Mouse (Mus musculus) bone marrow, adult 2 months (tissue): ENCODE data around the gene Camk2b. TPM values are rescaled to one million over a fixed set of nuclear protein-coding genes. Genes with fewer than 3 reads are reported as not detected.
"Not testable (repeated sequence)": the region's sequence is repeated elsewhere in the genome, so short reads cannot be mapped to it uniquely, and the experiment has no call there.

Source experiments
- H3K27ac ChIP-seq: fragments of 200-500 bp; 2 replicates; pipeline ENCODE4 v1.5.1; 2012; ENCODE audit warnings: low read depth, mild to moderate bottlenecking, control low read depth, inconsistent platforms, low read length; ENCODE audit not compliant: control insufficient read depth, poor library complexity, insufficient read depth
- H3K4me1 ChIP-seq: fragments of 200-500 bp; 2 replicates; pipeline ENCODE4 v1.6.1; 2011; ENCODE audit warnings: low read length; ENCODE audit not compliant: control insufficient read depth, insufficient read depth
- H3K4me3 ChIP-seq: fragments of 200-500 bp; replicated peaks from 2 replicates; pipeline ENCODE3; 2011; ENCODE audit warnings: mild to moderate bottlenecking, low read depth, low read length, control low read depth; ENCODE audit not compliant: control insufficient read depth
- CTCF ChIP-seq: fragments of 200-500 bp; IDR thresholded peaks from 2 replicates; pipeline ENCODE4 v1.5.1; 2011; ENCODE audit warnings: low read length, control low read depth; ENCODE audit not compliant: control insufficient read depth, insufficient read depth
- POLR2A ChIP-seq: fragments of 200-500 bp; IDR thresholded peaks from 2 replicates; pipeline ENCODE4 v1.6.1; 2011; ENCODE audit warnings: low read depth, mild to moderate bottlenecking, control low read depth, low read length, borderline replicate concordance; ENCODE audit not compliant: control insufficient read depth
- WGBS: fragments of 180-500 bp; shearing (Covaris S2); methylation state at CpG from one replicate; pipeline ENCODE4 v1.1.7; 2018; 5-methylcytosine and 5-hydroxymethylcytosine counted together
- polyA plus RNA-seq: library from polyadenylated mRNA; stranded (reverse); fragments of >200 nt; gene quantifications from 2 replicates; pipeline ENCODE4 v1.2.4, GENCODE M21; 2011; ENCODE audit warnings: low replicate concordance; ENCODE audit not compliant: missing spikeins, insufficient read depth, insufficient read length

The Camk2b gene
- polyA plus RNA-seq, 1 experiment, result 5.1 TPM

DNA sequence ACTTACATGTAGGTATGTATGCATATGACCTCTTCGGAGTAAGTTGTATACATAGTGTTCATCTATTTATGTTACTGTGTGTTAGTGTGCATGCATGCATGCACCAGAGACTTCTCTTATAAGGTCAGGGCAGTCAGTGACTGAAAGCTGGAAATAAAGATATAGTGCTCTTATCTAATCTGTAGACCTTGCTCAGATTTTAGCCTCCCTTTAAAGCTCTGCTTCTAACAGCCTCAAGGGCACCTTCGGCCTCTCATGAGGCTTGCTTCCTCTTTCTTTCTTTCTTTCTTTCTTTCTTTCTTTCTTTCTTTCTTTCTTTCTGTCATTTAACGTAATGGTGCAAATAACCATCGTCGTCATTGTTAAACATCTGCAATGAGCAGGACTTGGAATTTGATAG lies 111.7 kb downstream of the Camk2b start:
- TF ChIP-seq POLR2A (no peak), CTCF (no peak)
- WGBS, result 48% methylated on average over 5 of the region's 5 CpGs
- Histone ChIP-seq H3K4me3 (no peak overlapping the region), H3K4me1 (peaks cover 3% of the 10 kb centered on the region; the same call in 1 of the 2 replicates), H3K27ac (no peak overlapping the region)

DNA sequence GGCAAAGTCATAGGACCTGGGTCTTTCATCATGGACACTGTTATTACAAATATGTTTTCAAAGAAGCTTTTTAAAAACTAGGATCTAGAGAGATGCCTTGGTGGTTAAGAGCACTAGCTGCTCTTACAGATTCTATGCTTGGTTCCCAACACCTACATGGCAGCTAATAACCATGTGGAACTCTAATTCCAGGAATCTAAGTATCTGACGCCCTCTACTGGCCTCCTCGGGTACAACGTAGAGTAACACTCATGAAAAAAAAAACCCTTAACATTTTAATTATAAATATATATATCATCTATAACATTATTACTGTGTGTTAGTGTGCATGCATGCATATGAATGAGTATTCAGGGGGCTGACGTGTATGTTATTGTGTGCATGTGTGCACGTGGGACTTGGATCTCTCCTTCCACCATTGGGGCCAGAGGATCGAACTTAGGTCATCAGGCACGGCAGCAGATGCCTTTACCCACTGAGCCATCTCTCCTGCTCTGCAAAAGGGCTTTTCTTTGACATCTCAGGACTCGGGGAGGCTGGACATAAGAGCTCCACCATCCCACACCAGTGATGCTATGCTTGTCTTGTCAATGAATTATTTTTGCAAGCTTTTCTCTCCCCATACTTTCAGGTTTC lies 112.9 kb downstream of the Camk2b start:
- WGBS, result 47% methylated on average over 8 of the region's 8 CpGs
- H3K4me3 ChIP-seq, result no peak overlapping the region
- peaks cover 3% of the 10 kb centered on the region; the same call in 1 of the 2 replicates for H3K4me1 ChIP-seq
- TF ChIP-seq CTCF, result no peak
- no peak for TF ChIP-seq POLR2A
- no peak overlapping the region for H3K27ac ChIP-seq

DNA sequence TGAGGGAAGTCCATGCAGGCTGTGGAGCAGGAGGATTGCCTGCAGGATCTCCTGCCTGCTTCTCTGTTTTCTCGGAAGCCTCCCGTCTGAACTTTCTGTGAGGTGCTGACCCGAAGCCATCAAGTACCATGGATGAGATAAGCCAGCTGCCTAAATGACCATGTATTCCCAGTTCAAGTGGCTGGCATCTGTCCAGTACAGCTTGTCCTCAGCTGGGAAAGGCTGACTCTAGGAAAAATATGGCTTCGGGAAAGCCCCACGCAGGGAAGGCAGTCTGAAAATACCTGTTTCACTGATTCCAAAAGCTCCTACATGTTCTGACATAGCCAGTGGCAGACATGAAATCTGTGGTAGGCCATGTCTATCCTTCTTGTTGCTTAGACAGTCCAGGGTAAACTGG lies 113.7 kb downstream of the Camk2b start:
- Histone ChIP-seq H3K4me1 (peaks cover 3% of the 10 kb centered on the region; the same call in 1 of the 2 replicates), H3K27ac (no peak overlapping the region), H3K4me3 (no peak overlapping the region)
- no peak for TF ChIP-seq CTCF
- no peak for TF ChIP-seq POLR2A
- 91% methylated on average over 5 of the region's 5 CpGs for WGBS

DNA sequence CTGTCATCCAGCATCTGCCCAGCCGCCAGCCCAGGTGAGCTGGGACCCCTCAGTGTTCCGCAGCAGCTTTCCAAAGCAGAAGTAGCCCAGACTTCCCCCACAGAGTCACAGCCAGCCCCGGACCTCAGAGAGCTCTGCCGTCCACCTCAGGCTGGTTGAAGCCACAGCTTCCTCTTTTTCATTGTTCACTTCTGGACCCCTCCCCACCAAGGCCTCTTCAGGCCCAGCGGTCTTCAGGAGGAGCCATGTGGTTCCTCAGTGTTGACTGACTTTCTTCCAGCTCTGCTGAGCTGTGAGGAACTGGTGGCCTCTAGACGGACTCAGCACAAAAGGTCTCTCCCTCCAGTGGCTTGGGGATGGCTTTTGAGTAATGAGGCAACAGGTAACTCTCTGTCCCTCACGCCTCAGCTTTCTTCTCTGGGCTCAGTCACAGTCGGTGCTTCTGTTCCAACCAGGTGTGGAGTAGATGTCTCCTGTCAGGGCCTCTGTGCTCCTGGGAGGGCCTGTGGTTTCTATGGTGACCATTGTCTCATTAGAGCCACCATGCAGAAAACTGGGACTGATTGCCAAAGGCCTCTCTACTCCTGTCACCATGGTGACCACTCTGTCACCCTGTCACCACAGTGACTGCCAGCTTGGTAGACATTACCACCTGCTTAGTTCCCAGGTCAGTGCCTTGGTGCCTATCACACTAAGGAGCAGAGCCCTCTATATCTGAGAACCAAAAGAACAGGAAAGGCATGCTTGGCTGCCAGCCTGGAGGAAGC lies 116.4 kb downstream of the Camk2b start, which contains the start of gene Gck:
Gene Gck (minus strand): TSS at position 496 of the 767 bp plus-strand sequence.
- peaks cover 3% of the 10 kb centered on the region; the same call in 1 of the 2 replicates for H3K4me1 ChIP-seq
- peak within 1 kb of the TSS; percentile 9; the same call in 1 of the 2 replicates for H3K27ac ChIP-seq
- 7% methylated on average over 8 of the region's 8 CpGs for WGBS
- TF ChIP-seq CTCF (no peak), POLR2A (no peak)
- H3K4me3 ChIP-seq, result no peak within 1 kb of the TSS

DNA sequence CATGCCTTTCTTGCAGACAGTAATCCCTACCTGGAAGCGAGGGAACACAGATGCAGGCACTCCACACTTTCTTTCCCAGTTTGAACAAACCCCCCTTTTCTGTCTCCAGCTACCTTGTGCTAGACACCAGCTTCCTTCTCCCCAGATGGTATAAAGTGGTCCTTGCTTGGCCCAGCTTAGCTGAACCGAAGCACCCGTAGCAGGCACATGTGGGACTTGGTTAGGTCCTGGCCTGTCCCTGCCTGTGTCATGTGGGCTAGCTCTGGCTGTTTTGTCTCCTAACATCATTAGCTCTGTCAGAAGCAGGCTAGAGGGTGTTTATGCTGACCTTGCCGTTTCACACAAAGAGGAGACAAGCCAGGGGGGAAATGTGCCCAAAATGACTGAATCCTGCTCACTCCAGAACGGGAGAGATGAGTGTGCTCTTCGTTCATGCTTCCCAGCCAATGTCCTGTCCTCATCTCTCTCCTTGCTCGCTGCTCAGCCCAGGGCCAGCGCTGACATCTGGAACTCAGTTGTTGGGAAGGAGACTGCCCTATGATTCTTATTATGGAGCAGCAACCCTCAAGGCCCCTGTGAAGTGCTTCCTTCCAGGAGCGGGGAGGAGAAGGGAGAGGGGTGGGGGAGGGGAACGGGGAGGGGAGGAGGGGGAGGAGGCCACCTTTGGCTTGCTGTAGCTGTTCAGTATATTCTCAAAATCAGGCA lies 117.5 kb downstream of the Camk2b start:
- TF ChIP-seq CTCF, result no peak
- no peak for TF ChIP-seq POLR2A
- Histone ChIP-seq H3K27ac (no peak overlapping the region), H3K4me3 (no peak overlapping the region), H3K4me1 (peaks cover 3% of the 10 kb centered on the region; the same call in 1 of the 2 replicates)
- 54% methylated on average over 10 of the region's 10 CpGs for WGBS

DNA sequence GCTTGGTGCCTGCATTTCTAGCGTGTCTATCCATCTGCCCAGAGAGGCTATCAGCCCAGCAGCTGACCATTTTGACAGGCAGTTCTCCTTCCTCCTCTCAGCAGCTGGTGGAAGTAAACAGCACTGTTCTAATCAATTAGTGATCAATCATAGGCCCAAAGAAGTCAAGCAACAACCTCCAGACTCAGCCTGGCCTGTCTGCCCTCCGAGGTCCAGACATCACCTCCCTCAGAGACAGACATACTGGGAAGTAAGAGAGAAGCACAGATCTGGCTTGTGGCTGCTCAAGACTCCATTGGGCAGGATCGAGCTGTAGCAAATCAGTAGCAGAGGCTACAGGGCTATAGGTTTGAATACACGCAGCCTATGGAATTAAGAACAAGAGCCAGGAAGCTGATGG lies 118.4 kb downstream of the Camk2b start:
- WGBS, result 76% methylated on average over 4 of the region's 4 CpGs
- Histone ChIP-seq H3K4me3 (no peak overlapping the region), H3K4me1 (peaks cover 3% of the 10 kb centered on the region; the same call in 1 of the 2 replicates), H3K27ac (no peak overlapping the region)
- TF ChIP-seq POLR2A (no peak), CTCF (no peak)

DNA sequence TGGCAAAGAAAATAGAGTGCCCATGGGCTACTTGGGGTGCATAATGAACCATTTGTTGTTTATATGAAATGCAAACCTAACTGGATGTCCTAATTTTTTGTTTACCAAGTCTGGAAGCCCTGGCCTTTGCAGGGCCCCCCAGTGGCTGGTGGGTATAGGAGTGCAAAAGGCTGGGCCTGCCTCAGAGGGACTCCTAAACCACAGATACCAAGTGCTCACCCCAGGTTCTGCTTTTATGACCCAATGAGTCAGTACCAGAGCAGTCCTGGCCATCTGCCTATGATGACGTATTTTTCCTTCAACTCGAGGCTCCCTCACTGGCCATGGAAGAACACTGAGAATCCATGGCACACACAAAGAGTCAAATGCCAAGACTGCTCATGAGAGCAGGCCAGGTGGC lies 121.1 kb downstream of the Camk2b start:
- no peak for TF ChIP-seq CTCF
- TF ChIP-seq POLR2A, result no peak
- Histone ChIP-seq H3K27ac (no peak overlapping the region), H3K4me3 (no peak overlapping the region), H3K4me1 (peaks cover 1% of the 10 kb centered on the region; the same call in 1 of the 2 replicates)
- WGBS, result 38% methylated on average over 2 of the region's 2 CpGs

DNA sequence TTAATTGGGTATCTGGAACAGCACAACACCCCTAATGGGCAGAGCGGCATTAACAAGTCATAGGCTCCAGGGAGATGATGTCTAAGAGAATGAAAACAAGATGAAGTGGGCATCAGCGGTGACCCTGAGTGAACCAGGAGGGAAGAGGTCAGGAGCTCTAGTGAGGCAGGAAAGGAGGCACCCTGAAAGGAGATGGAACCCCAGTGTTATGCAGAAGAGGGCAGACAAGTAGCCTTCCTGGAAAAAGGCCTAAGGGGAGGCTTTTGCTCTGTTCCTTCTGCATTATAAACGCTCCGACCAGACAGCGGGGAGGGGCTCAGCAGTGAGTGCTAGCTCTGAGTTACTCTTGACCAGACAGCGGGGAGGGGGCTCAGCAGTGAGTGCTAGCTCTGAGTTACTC lies 123.2 kb downstream of the Camk2b start:
- no peaks in the 10 kb centered on the region for H3K4me1 ChIP-seq
- TF ChIP-seq POLR2A (no peak), CTCF (no peak)
- 84% methylated on average over 6 of the region's 6 CpGs for WGBS
- no peak overlapping the region for H3K4me3 ChIP-seq
- no peak overlapping the region for H3K27ac ChIP-seq

DNA sequence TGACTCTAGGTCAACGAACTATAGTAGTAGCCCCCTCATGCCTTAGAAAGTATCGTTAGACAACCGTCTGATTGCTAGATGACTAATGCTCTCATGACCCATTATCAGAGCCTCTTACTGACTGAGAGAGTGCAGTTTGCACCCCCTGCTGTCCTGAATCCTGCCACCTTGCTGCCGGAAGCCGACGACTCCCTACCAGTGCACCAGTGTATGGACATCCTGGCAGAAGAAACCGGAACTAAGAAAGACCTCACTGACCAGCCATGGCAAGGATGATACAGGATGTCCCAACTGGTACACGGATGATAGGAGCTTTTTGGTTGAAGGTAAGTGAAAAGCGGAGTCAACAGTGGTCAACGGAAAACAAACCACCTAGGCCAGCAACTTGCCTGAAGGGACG lies 131.6 kb downstream of the Camk2b start:
- WGBS, result 91% methylated on average over 11 of the region's 11 CpGs
- not testable (repeated sequence) for H3K4me1 ChIP-seq, H3K4me3 ChIP-seq, H3K27ac ChIP-seq

DNA sequence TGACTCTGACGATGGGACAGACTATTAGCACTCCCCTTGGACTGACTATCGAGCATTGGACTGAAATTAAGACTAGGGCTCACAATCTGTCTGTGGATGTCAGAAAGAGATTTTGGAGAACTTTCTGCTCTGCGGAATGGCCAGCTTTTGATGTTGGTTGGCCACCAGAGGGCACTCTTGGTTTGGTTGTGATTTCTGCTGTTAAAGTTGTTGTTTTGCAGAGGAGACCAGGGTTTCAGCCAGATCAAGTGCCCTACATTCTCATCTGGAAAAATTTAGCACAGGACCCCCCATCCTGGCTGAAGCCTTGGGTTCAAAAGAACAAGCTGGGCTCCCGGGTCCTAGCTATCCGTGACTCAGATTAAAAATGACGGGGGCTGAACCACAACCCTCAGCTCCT lies 134.2 kb downstream of the Camk2b start:
- not testable (repeated sequence) for H3K27ac ChIP-seq, H3K4me3 ChIP-seq, H3K4me1 ChIP-seq
- WGBS, result 75% methylated on average over 6 of the region's 6 CpGs
